Mouse (Mus musculus): ENCODE measurements at regions not wholly inside any gene's neighbourhood (a gene's known extent, or its start where the extent isn't known, plus 50 kb on each side); places are given as distances from the start of the nearest gene placed in this dataset.

GRCm38 (mm10) chr5:97594081-97594480, 137.3 kb upstream of the Gk2 start:
- no peaks in the 10 kb centered on the region for H3K4me1 ChIP-seq (replicated peaks; ENCODE audit: control insufficient read depth in 2 of 2, insufficient read depth in 2 of 2, low read length in 1 of 2)
- no peak for ATAC-seq (ENCODE audit: insufficient read depth)
- no peak for TF ChIP-seq CTCF (IDR thresholded peaks at IDR 0.05; ENCODE audit: low read depth)
- TF ChIP-seq EP300 (IDR thresholded peaks at IDR 0.05; ENCODE audit: low read depth): no peak
- no peaks in the 10 kb centered on the region for H3K9me3 ChIP-seq (ENCODE audit: control insufficient read depth, low read length)
- no peaks in the 10 kb centered on the region for H3K27me3 ChIP-seq (ENCODE audit: control insufficient read depth, insufficient read depth, low read length)
- no peak for DNase-seq (ENCODE audit: low read depth in 3 of 3, low spot score in 3 of 3)
- H3K4me3 ChIP-seq (ENCODE audit: insufficient read depth in 1 of 2, low read depth in 2 of 2, low read length in 2 of 2): no peak overlapping the region
- no peak overlapping the region for H3K27ac ChIP-seq
- H3K9ac ChIP-seq (replicated peaks): no peak overlapping the region
- H3K4me2 ChIP-seq (ENCODE audit: low read depth): no peak overlapping the region
- H3K36me3 ChIP-seq (replicated peaks; ENCODE audit: control insufficient read depth, insufficient read depth, low read depth): no peaks in the 10 kb centered on the region
- WGBS (ENCODE audit: insufficient replicate concordance): 50% methylated on average over 7 of the region's 7 CpGs

DNA sequence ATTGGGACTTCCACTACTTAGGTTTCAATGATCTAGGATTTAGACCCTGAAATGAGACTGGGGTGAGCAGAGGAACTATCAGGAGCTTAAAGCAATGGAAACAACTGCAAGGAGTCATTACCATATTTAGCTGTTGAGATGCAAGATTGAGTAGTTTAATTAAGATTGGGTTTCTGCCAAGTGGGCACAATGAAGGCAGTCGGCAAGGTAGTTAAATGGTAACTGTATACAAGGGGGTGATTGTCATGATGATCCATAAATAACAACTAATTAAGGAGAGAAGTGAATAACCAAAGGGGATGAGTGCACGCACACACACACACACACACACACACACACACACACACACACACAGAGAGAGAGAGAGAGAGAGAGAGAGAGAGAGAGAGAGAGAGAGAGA, 125.7 kb upstream of the Gk2 start:
- H3K9me3 ChIP-seq (ENCODE audit: control insufficient read depth, low read length): no peaks in the 10 kb centered on the region
- TF ChIP-seq EP300 (IDR thresholded peaks at IDR 0.05; ENCODE audit: low read depth): no peak
- no peak for TF ChIP-seq CTCF (IDR thresholded peaks at IDR 0.05; ENCODE audit: low read depth)
- no peak overlapping the region for H3K4me3 ChIP-seq (ENCODE audit: insufficient read depth in 1 of 2, low read depth in 2 of 2, low read length in 2 of 2)
- no peaks in the 10 kb centered on the region for H3K36me3 ChIP-seq (replicated peaks; ENCODE audit: control insufficient read depth, insufficient read depth, low read depth)
- H3K9ac ChIP-seq (replicated peaks): no peak overlapping the region
- H3K4me1 ChIP-seq (replicated peaks; ENCODE audit: control insufficient read depth in 2 of 2, insufficient read depth in 2 of 2, low read length in 1 of 2): no peaks in the 10 kb centered on the region
- H3K27ac ChIP-seq: no peak overlapping the region
- no peak overlapping the region for H3K4me2 ChIP-seq (ENCODE audit: low read depth)
- 60% methylated on average over 2 of the region's 2 CpGs for WGBS (ENCODE audit: insufficient replicate concordance)
- no peaks in the 10 kb centered on the region for H3K27me3 ChIP-seq (ENCODE audit: control insufficient read depth, insufficient read depth, low read length)
- DNase-seq (ENCODE audit: low read depth in 3 of 3, low spot score in 3 of 3): no peak
- no peak for ATAC-seq (ENCODE audit: insufficient read depth)

GRCm38 (mm10) chr5:97565486-97565885, 108.7 kb upstream of the Gk2 start:
- no peak for TF ChIP-seq EP300 (IDR thresholded peaks at IDR 0.05; ENCODE audit: low read depth)
- TF ChIP-seq CTCF (IDR thresholded peaks at IDR 0.05; ENCODE audit: low read depth): no peak
- ATAC-seq (ENCODE audit: insufficient read depth): no peak
- H3K4me2 ChIP-seq (ENCODE audit: low read depth): no peak overlapping the region
- 48% methylated on average over 5 of the region's 5 CpGs for WGBS (ENCODE audit: insufficient replicate concordance)
- no peak for DNase-seq (ENCODE audit: low read depth in 3 of 3, low spot score in 3 of 3)
- H3K4me3 ChIP-seq (ENCODE audit: insufficient read depth in 1 of 2, low read depth in 2 of 2, low read length in 2 of 2): no peak overlapping the region
- no peaks in the 10 kb centered on the region for H3K4me1 ChIP-seq (replicated peaks; ENCODE audit: control insufficient read depth in 2 of 2, insufficient read depth in 2 of 2, low read length in 1 of 2)
- H3K36me3 ChIP-seq (replicated peaks; ENCODE audit: control insufficient read depth, insufficient read depth, low read depth): no peaks in the 10 kb centered on the region
- no peak overlapping the region for H3K9ac ChIP-seq (replicated peaks)
- H3K9me3 ChIP-seq (ENCODE audit: control insufficient read depth, low read length): no peaks in the 10 kb centered on the region
- H3K27ac ChIP-seq: no peak overlapping the region
- H3K27me3 ChIP-seq (ENCODE audit: control insufficient read depth, insufficient read depth, low read length): no peaks in the 10 kb centered on the region

GRCm38 (mm10) chr5:97563724-97564123, 106.9 kb upstream of the Gk2 start:
- ATAC-seq (ENCODE audit: insufficient read depth) (no peak), DNase-seq (ENCODE audit: low read depth in 3 of 3, low spot score in 3 of 3) (no peak)
- TF ChIP-seq CTCF (IDR thresholded peaks at IDR 0.05; ENCODE audit: low read depth) (no peak), EP300 (IDR thresholded peaks at IDR 0.05; ENCODE audit: low read depth) (no peak)
- Histone ChIP-seq H3K4me2 (ENCODE audit: low read depth) (no peak overlapping the region), H3K9ac (replicated peaks) (no peak overlapping the region), H3K27ac (no peak overlapping the region), H3K4me3 (ENCODE audit: insufficient read depth in 1 of 2, low read depth in 2 of 2, low read length in 2 of 2) (no peak overlapping the region), H3K27me3 (ENCODE audit: control insufficient read depth, insufficient read depth, low read length) (no peaks in the 10 kb centered on the region), H3K9me3 (ENCODE audit: control insufficient read depth, low read length) (no peaks in the 10 kb centered on the region), H3K36me3 (replicated peaks; ENCODE audit: control insufficient read depth, insufficient read depth, low read depth) (no peaks in the 10 kb centered on the region), H3K4me1 (replicated peaks; ENCODE audit: control insufficient read depth in 2 of 2, insufficient read depth in 2 of 2, low read length in 1 of 2) (no peaks in the 10 kb centered on the region)
- 57% methylated on average over 6 of the region's 6 CpGs for WGBS (ENCODE audit: insufficient replicate concordance)

DNA sequence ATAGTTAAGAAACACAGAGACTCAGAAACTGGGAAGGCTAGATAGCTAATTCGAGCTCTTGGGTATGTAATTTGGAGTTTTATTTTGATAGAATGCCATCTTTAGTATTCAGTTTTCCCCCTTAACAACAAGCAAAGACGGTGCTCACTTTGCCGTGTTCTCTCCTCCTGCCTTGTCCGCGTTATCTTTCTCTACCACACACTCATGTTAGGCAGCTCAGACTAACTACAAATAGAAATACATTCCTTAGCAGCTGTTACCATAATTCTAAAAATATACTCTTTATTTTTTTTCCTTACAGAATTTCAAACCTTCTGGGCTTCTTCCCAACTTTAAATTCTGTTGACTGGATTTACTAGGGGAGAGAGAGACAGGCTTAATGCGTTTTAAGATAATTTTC, 97.5 kb upstream of the Gk2 start:
- Histone ChIP-seq H3K27ac (no peak overlapping the region), H3K9me3 (ENCODE audit: control insufficient read depth, low read length) (no peaks in the 10 kb centered on the region), H3K27me3 (ENCODE audit: control insufficient read depth, insufficient read depth, low read length) (no peaks in the 10 kb centered on the region), H3K4me3 (ENCODE audit: insufficient read depth in 1 of 2, low read depth in 2 of 2, low read length in 2 of 2) (no peak overlapping the region), H3K4me1 (replicated peaks; ENCODE audit: control insufficient read depth in 2 of 2, insufficient read depth in 2 of 2, low read length in 1 of 2) (no peaks in the 10 kb centered on the region), H3K9ac (replicated peaks) (no peak overlapping the region), H3K36me3 (replicated peaks; ENCODE audit: control insufficient read depth, insufficient read depth, low read depth) (no peaks in the 10 kb centered on the region), H3K4me2 (ENCODE audit: low read depth) (no peak overlapping the region)
- WGBS (ENCODE audit: insufficient replicate concordance): 65% methylated on average over 6 of the region's 6 CpGs
- TF ChIP-seq EP300 (IDR thresholded peaks at IDR 0.05; ENCODE audit: low read depth): no peak
- TF ChIP-seq CTCF (IDR thresholded peaks at IDR 0.05; ENCODE audit: low read depth): no peak
- no peak for ATAC-seq (ENCODE audit: insufficient read depth)
- no peak for DNase-seq (ENCODE audit: low read depth in 3 of 3, low spot score in 3 of 3)

All from liver, embryonic 14.5 days (tissue).